Mouse (Mus musculus) heart, embryonic 14.5 days (tissue): ENCODE results near the gene Hpdl. TPM values are rescaled to one million over a fixed set of nuclear protein-coding genes. Genes with fewer than 3 reads are reported as not detected.
A peak's percentile ranks its signal among the peaks of the same experiment; 100 is the strongest.

Source experiments
- ATAC-seq: fragments of 200-750 bp; cut with Nextera tagmentation; 2 replicates; pipeline ENCODE4 v1.8.0; 2017; ENCODE audit warnings: low read depth, moderate TSS enrichment; ENCODE audit not compliant: insufficient number of reproducible peaks, insufficient read depth, low FRiP score
- H3K27ac ChIP-seq, 2 experiments: fragments of 200-500 bp in 1 of 2; fragments of 300-500 bp in 1 of 2; sonication (generic) in 1 of 2; replicated peaks in 1 of 2; 2 replicates each; pipeline ENCODE4 v1.5.1; 2012 to 2014; ENCODE audit warnings: low read depth in 2 of 2, low read length in 2 of 2, control low read depth in 1 of 2, mild to moderate bottlenecking in 1 of 2, mixed read lengths in 1 of 2; ENCODE audit not compliant: control insufficient read depth in 1 of 2, insufficient read depth in 1 of 2
- H3K27me3 ChIP-seq: fragments of 300-500 bp; sonication (generic); 2 replicates; pipeline ENCODE4 v1.6.1; 2014; ENCODE audit warnings: mild to moderate bottlenecking, low read length, control low read depth; ENCODE audit not compliant: control insufficient read depth, insufficient read depth
- H3K36me3 ChIP-seq: fragments of 300-500 bp; sonication (generic); 2 replicates; pipeline ENCODE4 v1.6.1; 2014; ENCODE audit warnings: mild to moderate bottlenecking, control low read depth, low read length, mixed read lengths; ENCODE audit not compliant: control insufficient read depth, insufficient read depth
- H3K4me1 ChIP-seq, 2 experiments: fragments of 200-500 bp in 1 of 2; fragments of 300-500 bp in 1 of 2; sonication (generic) in 1 of 2; 2 replicates each; pipeline ENCODE4 v1.6.1; 2012 to 2014; ENCODE audit warnings: low read length in 2 of 2, control low read depth in 1 of 2, mixed read lengths in 1 of 2; ENCODE audit not compliant: control insufficient read depth in 2 of 2, insufficient read depth in 2 of 2
- H3K4me2 ChIP-seq: fragments of 300-500 bp; sonication (generic); 2 replicates; pipeline ENCODE4 v1.6.1; 2014; ENCODE audit warnings: mild to moderate bottlenecking, low read length
- H3K4me3 ChIP-seq, 2 experiments: fragments of 200-500 bp in 1 of 2; fragments of 300-500 bp in 1 of 2; sonication (generic) in 1 of 2; 2 replicates each; pipeline ENCODE4 v1.5.1; 2012 to 2014; ENCODE audit warnings: low read length in 2 of 2, mild to moderate bottlenecking in 2 of 2, control low read depth in 1 of 2, low read depth in 1 of 2, moderate library complexity in 1 of 2; ENCODE audit not compliant: control insufficient read depth in 1 of 2, insufficient read depth in 1 of 2
- H3K9ac ChIP-seq: fragments of 300-500 bp; sonication (generic); 2 replicates; pipeline ENCODE4 v1.6.1; 2014; ENCODE audit warnings: mild to moderate bottlenecking, low read length
- H3K9me3 ChIP-seq: fragments of 300-500 bp; sonication (generic); 2 replicates; pipeline ENCODE4 v1.6.1; 2016; ENCODE audit warnings: low read length, control low read depth; ENCODE audit not compliant: control insufficient read depth
- WGBS: fragments of 180-500 bp; shearing (Covaris S2); extraction: QIAGEN DNeasy Blood & Tissue Kit; methylation state at CpG from one replicate; pipeline ENCODE4 v1.1.7; 2014; 5-methylcytosine and 5-hydroxymethylcytosine counted together
- polyA plus RNA-seq: library from polyadenylated mRNA; unstranded; fragments of >200 nt; fragmentation: Nextera tagmentation; extraction: Ambion mirVana; gene quantifications from 2 replicates; pipeline ENCODE4 v1.2.1, GENCODE M21; 2014

Hpdl gene
- polyA plus RNA-seq, 1 experiment from 2014 or later = 0.43 TPM

GRCm38 (mm10) chr4:116799901-116800300 lies 21.6 kb downstream of the Hpdl start:
- H3K36me3 ChIP-seq = peaks cover 42% of the 10 kb centered on the region
- H3K27me3 ChIP-seq = no peaks in the 10 kb centered on the region
- H3K4me2 ChIP-seq = no peak overlapping the region
- no peaks in the 10 kb centered on the region for H3K9me3 ChIP-seq
- no peak overlapping the region for H3K4me3 ChIP-seq
- 28% methylated on average over 5 of the region's 5 CpGs for WGBS
- H3K4me1 ChIP-seq = peaks cover 4 to 10% of the 10 kb centered on the region in 2 experiments; a peak in 2 of 4 replicates
- ATAC-seq = no peak
- no peak overlapping the region for H3K27ac ChIP-seq
- no peak overlapping the region for H3K9ac ChIP-seq

- 22% methylated on average over 1 of the region's 1 CpGs for WGBS
- H3K4me3 ChIP-seq = no peak overlapping the region
- H3K4me2 ChIP-seq = peak overlapping the region; percentile 29; the same call in 1 of the 2 replicates
- H3K9me3 ChIP-seq = no peaks in the 10 kb centered on the region
- peak; percentile 68; the same call in 1 of the 2 replicates for ATAC-seq
- H3K9ac ChIP-seq = peak overlapping the region; percentile 49
- peaks cover 4 to 10% of the 10 kb centered on the region in 2 experiments; a peak in 2 of 4 replicates for H3K4me1 ChIP-seq
- peak overlapping the region; percentile 61 to 82; a peak in 3 of 4 replicates for H3K27ac ChIP-seq
- peaks cover 9% of the 10 kb centered on the region; the same call in 1 of the 2 replicates for H3K36me3 ChIP-seq
- H3K27me3 ChIP-seq = no peaks in the 10 kb centered on the region
Measured at GRCm38 (mm10) chr4:116796442-116797110, 24.9 kb downstream of the Hpdl start.

GRCm38 (mm10) chr4:116794273-116794672 lies 27.2 kb downstream of the Hpdl start:
- H3K4me2 ChIP-seq = no peak overlapping the region
- ATAC-seq = no peak
- 75% methylated on average over 2 of the region's 2 CpGs for WGBS

GRCm38 (mm10) chr4:116792453-116792852 lies 29.1 kb downstream of the Hpdl start:
- Histone ChIP-seq H3K4me2 (no peak overlapping the region), H3K4me3 (no peak overlapping the region), H3K27me3 (no peaks in the 10 kb centered on the region), H3K27ac (no peak overlapping the region), H3K4me1 (peaks cover 4 to 10% of the 10 kb centered on the region in 2 experiments; a peak in 2 of 4 replicates), H3K9ac (no peak overlapping the region), H3K36me3 (no peaks in the 10 kb centered on the region), H3K9me3 (no peaks in the 10 kb centered on the region)
- ATAC-seq = no peak
- WGBS = 86% methylated on average over 8 of the region's 8 CpGs

More at GRCm38 (mm10) chr4:116794273-116794672, 27.2 kb downstream of the Hpdl start:
- H3K9me3 ChIP-seq = no peaks in the 10 kb centered on the region
- H3K27me3 ChIP-seq = no peaks in the 10 kb centered on the region
- H3K36me3 ChIP-seq = no peaks in the 10 kb centered on the region
- H3K4me3 ChIP-seq = no peak overlapping the region
- H3K9ac ChIP-seq = no peak overlapping the region
- peaks cover 4 to 10% of the 10 kb centered on the region in 2 experiments; a peak in 2 of 4 replicates for H3K4me1 ChIP-seq
- H3K27ac ChIP-seq = no peak overlapping the region

GRCm38 (mm10) chr4:116788956-116789355 lies 32.6 kb downstream of the Hpdl start:
- no peak overlapping the region for H3K4me3 ChIP-seq
- no peaks in the 10 kb centered on the region for H3K27me3 ChIP-seq
- no peak overlapping the region for H3K27ac ChIP-seq
- H3K4me2 ChIP-seq = no peak overlapping the region
- ATAC-seq = no peak
- WGBS = 3% methylated on average over 3 of the region's 3 CpGs
- no peaks in the 10 kb centered on the region for H3K36me3 ChIP-seq
- H3K9ac ChIP-seq = no peak overlapping the region
- H3K4me1 ChIP-seq = no peaks in the 10 kb centered on the region
- H3K9me3 ChIP-seq = no peaks in the 10 kb centered on the region

- H3K36me3 ChIP-seq = no peaks in the 10 kb centered on the region
- no peak overlapping the region for H3K9ac ChIP-seq
- WGBS = 42% methylated on average over 7 of the region's 7 CpGs
- ATAC-seq = no peak
- H3K9me3 ChIP-seq = no peaks in the 10 kb centered on the region
- H3K4me2 ChIP-seq = no peak overlapping the region
- no peak overlapping the region for H3K4me3 ChIP-seq
- no peaks in the 10 kb centered on the region for H3K27me3 ChIP-seq
- no peak overlapping the region for H3K27ac ChIP-seq
- H3K4me1 ChIP-seq = no peaks in the 10 kb centered on the region
Measured at GRCm38 (mm10) chr4:116787985-116788760, 33.3 kb downstream of the Hpdl start.

GRCm38 (mm10) chr4:116786587-116786986 lies 34.9 kb downstream of the Hpdl start:
- 84% methylated on average over 1 of the region's 1 CpGs for WGBS
- H3K9ac ChIP-seq = no peak overlapping the region
- no peak overlapping the region for H3K4me2 ChIP-seq
- no peaks in the 10 kb centered on the region for H3K36me3 ChIP-seq
- H3K9me3 ChIP-seq = no peaks in the 10 kb centered on the region
- H3K27me3 ChIP-seq = no peaks in the 10 kb centered on the region
- no peaks in the 10 kb centered on the region for H3K4me1 ChIP-seq
- no peak overlapping the region for H3K4me3 ChIP-seq
- no peak overlapping the region for H3K27ac ChIP-seq
- ATAC-seq = no peak
